Mouse (Mus musculus): Measurements from ENCODE around the gene Rbp1. TPM values are rescaled to one million over a fixed set of nuclear protein-coding genes. Genes with fewer than 3 reads are reported as not detected.

Rbp1 gene
- polyA plus RNA-seq (2012; ENCODE audit: insufficient read depth, insufficient read length, missing spikeins): 2.1 and 2.2 TPM in 2 replicates

DNA sequence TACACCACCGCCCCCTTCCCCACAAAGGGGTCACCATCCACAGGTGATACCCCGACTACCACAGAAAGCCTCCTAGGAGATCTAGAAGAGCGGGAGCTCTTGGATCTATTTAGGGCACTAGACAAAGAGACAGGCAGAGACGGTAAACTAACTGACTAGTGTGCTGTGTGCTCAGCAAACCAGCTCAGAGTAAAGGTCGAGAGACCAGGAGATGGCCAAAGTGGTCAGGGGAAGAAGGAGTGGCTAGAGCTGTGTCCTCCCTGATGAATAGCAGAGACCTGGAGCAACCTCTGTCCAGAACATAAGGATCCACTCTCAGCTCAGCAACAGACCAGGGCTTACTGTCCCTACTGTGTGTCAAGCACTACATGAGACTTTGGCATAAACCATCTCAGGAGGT, at the start of gene Rbp1:
Gene Rbp1 (plus strand): TSS at position 306 of the 400 bp plus-strand sequence.
- Histone ChIP-seq H3K27ac (replicated peaks; ENCODE audit: low read depth, low read length) (no peak within 1 kb of the TSS), H3K4me3 (ENCODE audit: insufficient read depth, low read depth, low read length) (no peak within 1 kb of the TSS), H3K4me1 (ENCODE audit: control insufficient read depth, insufficient read depth, insufficient read length, low read length) (no peaks in the 10 kb centered on the region; the same call in 1 of the 2 replicates)

DNA sequence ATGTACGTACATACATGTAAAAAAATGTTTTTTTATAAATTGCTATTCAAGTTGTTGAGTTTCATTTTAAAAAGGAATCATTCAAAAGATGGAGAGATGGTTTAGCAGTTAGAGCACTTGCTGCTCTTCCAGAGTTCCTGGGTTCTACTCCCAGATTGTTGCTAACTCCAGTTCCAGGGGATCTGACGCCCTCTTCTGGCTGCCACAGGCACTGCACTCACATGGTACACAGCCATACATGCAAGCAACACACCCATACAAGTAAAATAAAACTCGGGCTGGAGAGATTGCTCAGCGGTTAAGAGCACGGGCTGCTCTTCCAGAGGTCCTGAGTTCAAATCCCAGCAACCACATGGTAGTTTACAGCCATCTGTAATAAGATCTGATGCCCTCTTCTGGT, 49.4 kb upstream of the Rbp1 start:
- Histone ChIP-seq H3K27ac (replicated peaks; ENCODE audit: low read depth, low read length) (no peak overlapping the region), H3K4me1 (ENCODE audit: control insufficient read depth, insufficient read depth, insufficient read length, low read length) (no peaks in the 10 kb centered on the region), H3K4me3 (ENCODE audit: insufficient read depth, low read depth, low read length) (no peak overlapping the region)

GRCm38 (mm10) chr9:98374897-98375296, 47.9 kb upstream of the Rbp1 start:
- Histone ChIP-seq H3K4me1 (ENCODE audit: control insufficient read depth, insufficient read depth, insufficient read length, low read length) (no peaks in the 10 kb centered on the region), H3K4me3 (ENCODE audit: insufficient read depth, low read depth, low read length) (no peak overlapping the region), H3K27ac (replicated peaks; ENCODE audit: low read depth, low read length) (no peak overlapping the region)

GRCm38 (mm10) chr9:98375329-98376170, 47.2 kb upstream of the Rbp1 start:
- no peaks in the 10 kb centered on the region for H3K4me1 ChIP-seq (ENCODE audit: control insufficient read depth, insufficient read depth, insufficient read length, low read length)
- H3K27ac ChIP-seq (replicated peaks; ENCODE audit: low read depth, low read length): no peak overlapping the region
- H3K4me3 ChIP-seq (ENCODE audit: insufficient read depth, low read depth, low read length): no peak overlapping the region

GRCm38 (mm10) chr9:98379736-98380135, 43.0 kb upstream of the Rbp1 start:
- Histone ChIP-seq H3K4me3 (ENCODE audit: insufficient read depth, low read depth, low read length) (no peak overlapping the region), H3K4me1 (ENCODE audit: control insufficient read depth, insufficient read depth, insufficient read length, low read length) (no peaks in the 10 kb centered on the region), H3K27ac (replicated peaks; ENCODE audit: low read depth, low read length) (no peak overlapping the region)

- H3K4me1 ChIP-seq (ENCODE audit: control insufficient read depth, insufficient read depth, insufficient read length, low read length): no peaks in the 10 kb centered on the region
- no peak overlapping the region for H3K27ac ChIP-seq (replicated peaks; ENCODE audit: low read depth, low read length)
- H3K4me3 ChIP-seq (ENCODE audit: insufficient read depth, low read depth, low read length): no peak overlapping the region
Measured at GRCm38 (mm10) chr9:98380593-98380992, 42.2 kb upstream of the Rbp1 start.

DNA sequence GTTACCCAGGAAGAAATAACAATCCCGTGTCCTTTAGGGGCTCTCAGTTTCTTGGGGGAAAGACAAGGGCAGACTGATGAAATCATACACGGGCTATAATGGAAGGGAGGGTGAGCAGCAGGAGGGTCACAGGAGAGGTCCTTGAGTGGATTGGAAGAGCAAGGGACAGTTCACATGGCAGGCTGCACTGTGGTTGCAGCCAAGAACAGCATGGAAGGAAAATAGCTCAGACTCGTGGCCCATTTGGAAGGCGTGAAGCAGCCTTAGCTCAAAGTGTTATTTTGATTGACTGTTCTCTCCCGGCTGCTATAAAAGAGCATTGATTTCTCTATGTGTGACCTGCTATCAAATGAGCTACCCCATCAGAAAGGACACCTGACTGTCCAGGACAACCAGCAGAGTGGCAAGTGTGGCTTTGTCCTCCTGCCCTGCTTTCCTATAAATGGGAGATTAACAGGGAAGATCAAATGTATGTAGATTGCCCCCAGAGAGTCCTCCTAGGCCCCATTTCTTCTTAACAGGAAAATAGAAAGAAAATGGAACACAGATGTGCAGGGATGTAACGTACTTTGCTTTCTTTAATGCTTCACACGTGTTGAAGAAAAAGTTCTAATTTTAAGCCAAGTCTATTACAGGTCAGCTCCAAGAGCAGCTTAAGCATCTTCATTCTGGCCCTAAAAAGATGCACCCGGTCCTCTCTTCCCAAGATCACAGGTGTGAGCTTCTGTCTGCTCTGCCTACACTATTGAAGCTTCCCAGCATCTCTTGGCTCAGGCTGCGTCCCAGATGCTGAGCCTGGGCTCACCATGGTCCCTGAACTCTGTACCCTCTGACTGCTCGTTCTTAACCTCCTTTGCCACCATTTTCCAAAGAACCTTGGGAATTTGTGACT, 34.8 kb upstream of the Rbp1 start:
- Histone ChIP-seq H3K4me3 (ENCODE audit: insufficient read depth, low read depth, low read length) (no peak overlapping the region), H3K4me1 (ENCODE audit: control insufficient read depth, insufficient read depth, insufficient read length, low read length) (no peaks in the 10 kb centered on the region), H3K27ac (replicated peaks; ENCODE audit: low read depth, low read length) (no peak overlapping the region)

DNA sequence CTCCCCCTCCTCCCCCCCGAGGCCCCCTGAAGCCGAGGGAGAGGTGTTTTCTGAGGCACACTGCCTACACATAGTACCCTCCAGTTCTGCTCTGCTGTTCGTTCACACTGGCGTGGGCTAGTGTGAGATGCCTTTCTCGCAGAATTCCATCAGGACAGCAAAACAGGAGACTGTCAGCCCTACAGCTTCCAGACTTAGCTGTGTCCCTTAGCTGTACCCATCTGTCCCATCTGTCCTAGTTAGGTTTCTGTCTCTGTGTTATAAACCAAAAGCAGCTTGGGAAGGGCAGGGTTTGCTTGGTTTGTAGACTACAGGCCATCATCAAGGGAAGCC, 34.2 kb upstream of the Rbp1 start:
- no peak overlapping the region for H3K27ac ChIP-seq (replicated peaks; ENCODE audit: low read depth, low read length)
- no peak overlapping the region for H3K4me3 ChIP-seq (ENCODE audit: insufficient read depth, low read depth, low read length)
- H3K4me1 ChIP-seq (ENCODE audit: control insufficient read depth, insufficient read depth, insufficient read length, low read length): no peaks in the 10 kb centered on the region

GRCm38 (mm10) chr9:98393496-98393895, 29.3 kb upstream of the Rbp1 start:
- no peak overlapping the region for H3K27ac ChIP-seq (replicated peaks; ENCODE audit: low read depth, low read length)
- H3K4me3 ChIP-seq (ENCODE audit: insufficient read depth, low read depth, low read length): no peak overlapping the region
- H3K4me1 ChIP-seq (ENCODE audit: control insufficient read depth, insufficient read depth, insufficient read length, low read length): no peaks in the 10 kb centered on the region

GRCm38 (mm10) chr9:98397211-98397610, 25.6 kb upstream of the Rbp1 start:
- no peak overlapping the region for H3K27ac ChIP-seq (replicated peaks; ENCODE audit: low read depth, low read length)
- no peak overlapping the region for H3K4me3 ChIP-seq (ENCODE audit: insufficient read depth, low read depth, low read length)
- H3K4me1 ChIP-seq (ENCODE audit: control insufficient read depth, insufficient read depth, insufficient read length, low read length): no peaks in the 10 kb centered on the region

DNA sequence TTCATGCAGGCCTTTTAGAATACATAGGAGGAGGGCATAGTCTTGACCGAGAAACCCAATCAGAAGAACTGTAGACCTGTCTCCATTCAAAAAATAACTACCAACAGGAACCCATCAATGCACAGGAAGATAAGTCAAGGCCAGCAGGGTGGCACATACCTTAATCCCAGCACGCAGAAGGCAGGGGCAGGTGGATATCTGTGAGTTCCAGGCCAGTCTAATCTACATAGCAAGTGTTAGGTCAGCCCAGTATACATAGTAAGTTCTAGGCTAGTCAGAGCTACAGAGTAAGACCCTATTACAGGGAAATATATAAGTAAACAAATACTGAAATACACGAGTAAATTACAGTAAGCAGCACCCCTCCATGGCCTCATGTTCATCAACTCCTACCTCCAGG, 24.9 kb upstream of the Rbp1 start:
- H3K27ac ChIP-seq (replicated peaks; ENCODE audit: low read depth, low read length): no peak overlapping the region
- no peak overlapping the region for H3K4me3 ChIP-seq (ENCODE audit: insufficient read depth, low read depth, low read length)
- no peaks in the 10 kb centered on the region for H3K4me1 ChIP-seq (ENCODE audit: control insufficient read depth, insufficient read depth, insufficient read length, low read length)

DNA sequence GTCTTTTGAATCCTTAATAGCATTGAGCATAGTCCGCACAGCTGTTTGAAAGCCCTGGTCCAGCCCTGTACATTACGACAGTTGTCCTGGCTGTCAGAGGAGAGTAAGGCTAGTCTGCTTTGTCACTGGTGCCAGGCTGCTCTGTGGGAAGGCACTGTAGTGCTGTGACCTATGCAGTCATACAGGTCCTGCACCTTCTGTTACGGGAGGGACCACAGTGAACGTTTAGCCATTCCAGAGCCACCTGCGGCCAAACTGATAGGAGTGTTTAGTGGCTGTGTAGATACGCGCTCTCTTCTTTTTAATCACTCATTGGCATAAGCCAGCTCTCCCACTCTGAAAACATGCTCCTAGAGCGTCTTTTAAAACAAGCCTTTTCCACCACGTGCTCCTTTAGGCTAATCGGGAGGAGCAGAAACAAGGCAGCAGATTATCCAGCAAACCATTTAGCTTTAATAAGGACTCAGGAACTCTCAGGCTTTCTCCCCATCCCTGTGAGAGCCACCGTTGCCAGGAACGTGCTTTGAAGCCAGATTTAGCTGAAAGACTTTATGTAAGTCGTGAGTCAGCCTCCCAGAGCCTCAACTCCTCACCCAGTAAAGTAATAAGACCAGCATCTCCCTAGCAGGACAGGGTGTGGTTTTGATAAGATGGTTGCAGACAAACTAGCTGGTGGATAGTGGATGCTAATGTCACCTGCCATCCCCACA, 22.4 kb upstream of the Rbp1 start:
- Histone ChIP-seq H3K4me3 (ENCODE audit: insufficient read depth, low read depth, low read length) (no peak overlapping the region), H3K27ac (replicated peaks; ENCODE audit: low read depth, low read length) (no peak overlapping the region), H3K4me1 (ENCODE audit: control insufficient read depth, insufficient read depth, insufficient read length, low read length) (no peaks in the 10 kb centered on the region)

GRCm38 (mm10) chr9:98401611-98402010, 21.1 kb upstream of the Rbp1 start:
- no peaks in the 10 kb centered on the region for H3K4me1 ChIP-seq (ENCODE audit: control insufficient read depth, insufficient read depth, insufficient read length, low read length)
- H3K27ac ChIP-seq (replicated peaks; ENCODE audit: low read depth, low read length): no peak overlapping the region
- no peak overlapping the region for H3K4me3 ChIP-seq (ENCODE audit: insufficient read depth, low read depth, low read length)

DNA sequence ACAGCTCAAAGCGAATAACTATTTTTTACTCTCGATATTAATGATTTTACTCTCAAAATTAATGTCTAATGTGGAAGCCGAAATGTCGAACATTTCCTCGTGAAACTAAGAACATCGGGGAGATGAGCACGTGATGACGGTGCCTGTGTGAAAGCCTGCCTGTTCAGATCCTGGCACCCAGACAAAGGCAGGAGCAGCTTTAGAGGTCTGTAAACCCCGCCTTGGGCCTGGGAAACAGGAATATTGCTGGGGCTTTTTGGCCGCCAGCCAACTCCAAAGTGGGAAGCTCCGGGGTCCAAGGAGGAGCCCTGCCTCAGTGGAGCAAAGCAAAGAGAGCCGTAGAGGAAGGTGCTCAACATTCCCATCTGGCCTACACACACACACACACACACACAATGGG, 15.0 kb upstream of the Rbp1 start:
- no peak overlapping the region for H3K4me3 ChIP-seq (ENCODE audit: insufficient read depth, low read depth, low read length)
- H3K27ac ChIP-seq (replicated peaks; ENCODE audit: low read depth, low read length): no peak overlapping the region
- H3K4me1 ChIP-seq (ENCODE audit: control insufficient read depth, insufficient read depth, insufficient read length, low read length): no peaks in the 10 kb centered on the region

- no peaks in the 10 kb centered on the region for H3K4me1 ChIP-seq (ENCODE audit: control insufficient read depth, insufficient read depth, insufficient read length, low read length)
Measured at GRCm38 (mm10) chr9:98409137-98409536, 13.6 kb upstream of the Rbp1 start.

More at GRCm38 (mm10) chr9:98409137-98409536, 13.6 kb upstream of the Rbp1 start:
- no peak overlapping the region for H3K27ac ChIP-seq (replicated peaks; ENCODE audit: low read depth, low read length)
- no peak overlapping the region for H3K4me3 ChIP-seq (ENCODE audit: insufficient read depth, low read depth, low read length)
